Mouse (Mus musculus) adrenal gland, postnatal 10 days (tissue): Measurements from ENCODE around the gene Pde1c. TPM values are rescaled to one million over a fixed set of nuclear protein-coding genes. Genes with fewer than 3 reads are reported as not detected.

Experiments
- DNase-seq: peaks from one replicate; pipeline ENCODE4 v3.0.0; 2021; ENCODE audit warnings: mixed read lengths
- total RNA-seq, 2 experiments: library from RNA; stranded (reverse); gene quantifications; 2 replicates each; pipeline ENCODE4 v1.2.3; 2021

Pde1c gene
- total RNA-seq, 2 experiments from 2014 or later: 0.42 to 0.61 TPM

- no peak for DNase-seq
Observed at GRCm38 (mm10) chr6:56331432-56331831, 237.5 kb downstream of the Pde1c start.

- DNase-seq: no peak
Observed at GRCm38 (mm10) chr6:56328103-56328502, 240.8 kb downstream of the Pde1c start.

- DNase-seq: no peak
Observed at GRCm38 (mm10) chr6:56322799-56323198, 246.1 kb downstream of the Pde1c start.

- no peak for DNase-seq
Observed at GRCm38 (mm10) chr6:56310318-56310717, 258.6 kb downstream of the Pde1c start.

- no peak for DNase-seq
Observed at GRCm38 (mm10) chr6:56306066-56306465, 262.8 kb downstream of the Pde1c start.

GRCm38 (mm10) chr6:56292176-56292575 lies 276.7 kb downstream of the Pde1c start:
- no peak for DNase-seq

GRCm38 (mm10) chr6:56289307-56289706 lies 279.6 kb downstream of the Pde1c start:
- DNase-seq: no peak

GRCm38 (mm10) chr6:56284821-56285220 lies 284.1 kb downstream of the Pde1c start:
- no peak for DNase-seq

- no peak for DNase-seq
Observed at GRCm38 (mm10) chr6:56275461-56275860, 293.4 kb downstream of the Pde1c start.

- DNase-seq: no peak
Observed at GRCm38 (mm10) chr6:56271741-56272140, 297.2 kb downstream of the Pde1c start.

- DNase-seq: no peak
Observed at GRCm38 (mm10) chr6:56264509-56264908, 304.4 kb downstream of the Pde1c start.

GRCm38 (mm10) chr6:56260118-56260517 lies 308.8 kb downstream of the Pde1c start:
- DNase-seq: no peak

GRCm38 (mm10) chr6:56257555-56258297 lies 311.2 kb downstream of the Pde1c start:
- no peak for DNase-seq

- no peak for DNase-seq
Observed at GRCm38 (mm10) chr6:56250091-56250490, 318.8 kb downstream of the Pde1c start.

GRCm38 (mm10) chr6:56191426-56192140 lies 377.3 kb downstream of the Pde1c start:
- DNase-seq: no peak

GRCm38 (mm10) chr6:56176485-56176884 lies 392.4 kb downstream of the Pde1c start:
- DNase-seq: no peak

- DNase-seq: no peak
Observed at GRCm38 (mm10) chr6:56172172-56172571, 396.7 kb downstream of the Pde1c start.

- no peak for DNase-seq
Observed at GRCm38 (mm10) chr6:56168736-56169135, 400.2 kb downstream of the Pde1c start.

- DNase-seq: no peak
Observed at GRCm38 (mm10) chr6:56158217-56158616, 410.7 kb downstream of the Pde1c start.

GRCm38 (mm10) chr6:56156836-56157235 lies 412.1 kb downstream of the Pde1c start:
- DNase-seq: no peak

- DNase-seq: no peak
Observed at GRCm38 (mm10) chr6:56130493-56131159, 438.3 kb downstream of the Pde1c start.

- no peak for DNase-seq
Observed at GRCm38 (mm10) chr6:56099520-56100101, 469.3 kb downstream of the Pde1c start.

GRCm38 (mm10) chr6:56098427-56098826 lies 470.5 kb downstream of the Pde1c start:
- DNase-seq: no peak
